Mouse (Mus musculus) E14TG2a.4 (cell line): ENCODE measurements around the gene Frrs1l.

Experiments used
- CTCF ChIP-seq: conservative IDR thresholded peaks from 2 replicates; pipeline ENCODE4 v1.5.1; 2014; ENCODE audit warnings: low read length
- NANOG ChIP-seq: IDR thresholded peaks from 2 replicates; pipeline ENCODE4 v1.6.1; 2014; ENCODE audit warnings: borderline replicate concordance, low read length, mixed read lengths
- POU5F1 ChIP-seq: IDR thresholded peaks from 2 replicates; pipeline ENCODE4 v1.6.1; 2014; ENCODE audit warnings: low read length, borderline replicate concordance

- no peak for TF ChIP-seq POU5F1
- TF ChIP-seq CTCF = no peak
- no peak for TF ChIP-seq NANOG
Measured at GRCm38 (mm10) chr4:56914338-56914737, 75.9 kb downstream of the Frrs1l start.
